Mouse (Mus musculus) adipocyte (in vitro differentiated cells): ENCODE results near the gene Dct.
A peak's percentile ranks its signal among the peaks of the same experiment; 100 is the strongest.

Experiments used
- DNase-seq: peaks from one replicate; pipeline ENCODE4 v3.0.0-alpha.2; 2016; ENCODE audit warnings: low spot score

Dct gene

DNA sequence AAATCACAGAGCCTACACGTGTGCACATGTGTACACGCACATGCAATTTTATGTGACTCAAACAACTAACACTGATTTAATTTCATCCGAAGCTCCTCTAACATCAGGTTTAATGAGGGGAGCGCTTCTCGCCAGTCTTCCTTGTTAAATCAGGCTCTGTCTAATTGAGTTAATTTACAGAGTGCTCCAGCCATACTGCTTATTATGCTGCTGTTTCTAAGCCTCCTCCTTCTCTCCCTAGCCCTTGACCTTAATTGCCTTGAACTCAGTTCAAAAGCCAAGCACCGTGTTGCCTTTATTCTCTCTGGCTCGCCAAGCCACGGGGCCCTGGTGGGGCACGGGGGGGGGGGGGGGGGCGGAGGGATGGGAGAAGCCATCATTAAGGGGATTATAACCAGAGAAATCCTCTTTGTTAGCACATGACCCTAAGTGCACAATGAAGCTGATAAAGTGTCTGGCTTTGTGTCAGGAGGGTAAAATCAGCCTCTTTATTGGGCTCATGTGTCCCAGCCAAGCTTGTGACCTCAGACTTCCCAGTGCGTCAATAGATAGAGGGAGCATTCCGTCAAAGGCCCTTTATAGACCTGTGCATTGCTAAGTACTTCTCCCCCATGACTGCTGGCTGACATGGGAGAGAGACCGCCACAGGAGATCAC lies at the start of gene Dct:
Gene Dct, minus strand, starts transcription at position 270 of the 656 bp plus-strand sequence.
- DNase-seq = no peak

DNA sequence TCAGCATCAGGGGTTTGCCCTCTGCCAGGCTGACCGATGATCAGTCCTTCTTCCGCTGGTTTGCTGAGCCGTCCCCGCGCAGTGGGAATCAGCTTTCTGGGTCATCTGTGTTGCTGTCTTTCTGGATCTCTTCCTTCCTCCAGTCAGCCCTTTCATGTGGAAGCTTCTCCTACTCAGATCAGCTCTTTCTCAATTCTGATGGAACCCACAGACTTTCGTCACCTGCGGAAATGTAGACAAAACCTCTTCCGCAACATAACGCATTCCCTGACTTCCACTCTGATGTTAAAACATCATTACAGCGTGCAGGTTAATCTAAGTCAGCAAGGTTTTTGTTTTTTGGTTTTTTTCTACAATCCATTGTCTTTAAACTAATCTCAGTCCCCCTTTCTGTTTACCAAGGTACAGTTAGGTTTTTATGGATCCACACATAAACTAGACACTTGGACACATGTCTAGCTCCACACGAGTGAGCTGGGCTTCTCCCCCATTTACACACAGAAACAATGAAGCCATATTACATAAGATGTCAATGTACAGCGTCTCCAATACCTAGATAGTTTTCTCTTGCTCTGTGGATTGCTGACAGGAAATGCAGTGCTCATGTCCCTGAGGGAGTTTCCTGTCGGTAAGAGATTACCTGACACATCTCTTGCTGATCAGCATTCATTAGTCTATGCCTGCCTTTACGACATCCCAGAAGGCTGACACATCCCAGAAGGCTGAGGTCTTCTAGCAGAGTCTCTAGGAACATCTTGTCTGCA lies 49.4 kb upstream of the Dct start:
- no peak for DNase-seq

DNA sequence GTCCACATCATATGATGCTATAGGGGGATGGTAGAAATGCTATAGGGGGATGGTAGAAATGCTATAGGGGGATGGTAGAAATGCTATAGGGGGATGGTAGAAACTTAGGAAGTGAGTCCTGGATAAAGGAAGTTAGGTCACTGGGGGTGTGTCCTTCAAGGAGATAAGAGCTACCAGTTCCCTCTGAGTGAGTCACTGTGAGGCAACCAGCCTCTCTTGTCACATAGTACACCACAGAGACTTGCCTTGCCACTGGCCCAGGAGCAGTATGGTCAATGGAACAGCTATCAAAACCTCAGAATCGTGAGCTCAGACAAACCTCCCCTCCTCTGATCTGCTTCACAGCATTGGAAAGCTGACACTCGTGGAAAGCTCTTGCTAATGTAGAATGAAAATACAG lies 46.2 kb upstream of the Dct start:
- DNase-seq = no peak

DNA sequence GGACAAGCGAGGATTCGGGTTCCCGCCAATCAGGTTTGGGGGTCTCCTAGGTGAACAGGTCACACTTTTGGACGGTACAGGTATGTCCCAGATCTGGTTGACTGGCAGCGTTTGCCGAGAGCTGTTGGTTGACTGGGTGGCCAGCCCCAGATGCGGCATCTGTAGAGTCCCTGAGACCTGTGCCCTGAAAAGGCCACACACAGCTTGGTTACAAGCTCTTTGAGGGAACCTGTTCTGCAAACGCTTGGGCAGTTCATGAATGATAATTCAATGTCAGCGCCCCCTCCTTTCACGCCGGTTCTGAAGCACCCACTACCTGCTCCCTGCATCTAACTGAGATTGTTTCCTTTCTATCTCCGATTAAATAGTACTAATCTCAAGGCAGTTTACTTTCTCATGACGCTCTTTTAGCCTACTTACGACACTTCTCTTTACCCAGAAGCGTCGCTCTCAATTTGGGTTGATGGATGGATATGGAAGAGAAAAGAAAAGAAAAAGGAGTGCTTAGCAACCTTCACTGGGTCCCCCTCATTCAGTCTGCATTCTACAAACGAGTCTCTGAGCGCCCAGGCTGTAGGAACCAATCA lies 37.9 kb upstream of the Dct start:
- DNase-seq = peak; percentile 19

DNA sequence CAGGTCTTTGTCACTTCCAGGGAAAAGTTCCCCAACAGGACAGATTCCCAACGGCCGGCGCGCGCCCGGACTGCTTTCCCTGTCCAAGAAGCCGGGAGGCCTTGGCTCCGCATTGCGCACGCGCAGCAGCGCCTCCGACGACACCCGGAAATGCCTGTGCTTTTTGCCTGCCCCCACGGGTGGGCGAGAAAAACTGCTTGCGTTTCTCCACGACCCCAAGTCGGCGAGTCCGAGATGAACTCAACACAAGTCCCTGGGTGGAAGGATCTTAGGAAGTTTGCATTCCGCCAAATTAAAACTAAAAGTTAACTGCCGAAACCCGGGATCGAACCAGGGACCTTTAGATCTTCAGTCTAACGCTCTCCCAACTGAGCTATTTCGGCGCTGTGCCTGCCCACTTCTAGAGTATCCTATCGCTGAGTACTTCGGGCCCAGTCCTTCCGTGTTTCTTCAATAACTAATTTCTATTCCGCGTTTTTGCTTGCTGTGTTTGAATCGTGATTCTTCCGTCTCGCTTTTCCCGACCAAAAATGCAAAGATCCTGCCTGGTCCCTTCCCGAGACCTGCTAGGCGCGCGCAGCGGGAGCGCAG lies 37.3 kb upstream of the Dct start:
- peak; percentile 89 for DNase-seq

DNA sequence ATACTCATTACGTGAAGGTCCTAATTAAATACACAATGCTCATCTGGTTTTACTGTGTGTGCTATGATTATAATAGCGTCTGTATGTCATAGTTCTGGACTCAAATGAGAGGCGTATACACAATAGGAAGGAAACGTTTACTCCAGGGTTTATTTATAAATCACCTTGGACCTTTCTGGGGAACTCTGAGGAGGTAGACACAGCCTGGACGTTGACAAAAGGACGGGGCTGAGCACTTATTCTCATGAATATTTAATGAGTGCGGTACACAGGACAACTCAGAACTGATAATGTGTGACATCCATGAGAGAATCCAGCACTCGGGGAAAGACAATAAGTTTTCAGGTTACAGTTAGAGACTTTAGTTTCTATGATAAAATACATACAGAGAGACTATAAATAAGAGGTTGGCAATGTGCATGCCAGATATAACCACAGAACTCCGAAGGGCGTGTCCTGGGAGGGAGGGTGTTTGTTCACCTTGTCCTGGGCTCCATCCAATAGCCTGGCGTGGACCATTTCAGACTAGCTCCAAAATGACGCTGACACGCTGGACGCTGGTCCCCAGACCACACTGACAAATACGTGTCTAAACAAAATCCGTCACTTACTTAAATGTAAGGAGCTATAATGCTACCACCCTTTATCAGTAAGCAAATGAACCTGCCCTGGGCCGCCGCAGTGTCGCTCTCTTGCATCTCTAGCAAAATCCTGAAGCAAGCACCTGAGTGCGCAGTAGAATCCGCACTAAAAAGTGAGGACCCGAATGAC lies 36.6 kb upstream of the Dct start:
- DNase-seq = no peak

DNA sequence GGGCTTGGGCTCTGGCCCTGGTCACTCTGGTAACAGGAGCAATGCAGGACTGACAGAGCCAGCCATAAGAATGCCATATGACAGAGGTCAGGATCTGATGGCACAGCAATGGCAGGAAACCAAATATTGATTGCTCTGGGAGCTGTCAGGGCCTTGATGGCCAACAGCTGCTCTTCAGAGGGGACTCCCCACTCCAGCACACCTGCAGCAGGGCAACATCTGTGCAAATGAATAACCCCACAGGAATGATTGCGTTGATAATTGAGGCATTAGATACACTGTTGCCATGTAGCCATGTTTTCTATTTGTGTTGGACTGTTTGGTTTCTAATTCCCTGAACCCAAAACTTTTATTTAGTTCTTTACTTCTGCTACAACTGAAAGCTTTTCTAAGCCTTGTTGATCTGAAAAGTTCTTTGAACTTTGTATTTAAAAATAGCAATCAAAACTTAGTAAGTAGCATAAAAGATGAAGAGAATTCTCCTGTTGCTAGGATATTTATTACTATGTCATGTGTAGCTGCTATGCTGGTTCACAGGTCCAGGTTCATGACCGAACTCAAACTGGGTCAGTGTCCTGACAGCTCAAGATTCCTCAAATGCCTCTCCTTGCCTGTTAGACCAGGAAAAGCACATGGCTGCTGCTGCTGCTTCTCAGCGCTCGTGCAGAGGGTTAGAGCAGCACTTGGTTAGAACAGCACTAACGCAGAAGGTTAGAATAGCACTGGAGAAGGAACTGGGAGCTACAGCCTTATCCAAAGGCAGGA lies 34.4 kb upstream of the Dct start:
- DNase-seq = no peak

DNA sequence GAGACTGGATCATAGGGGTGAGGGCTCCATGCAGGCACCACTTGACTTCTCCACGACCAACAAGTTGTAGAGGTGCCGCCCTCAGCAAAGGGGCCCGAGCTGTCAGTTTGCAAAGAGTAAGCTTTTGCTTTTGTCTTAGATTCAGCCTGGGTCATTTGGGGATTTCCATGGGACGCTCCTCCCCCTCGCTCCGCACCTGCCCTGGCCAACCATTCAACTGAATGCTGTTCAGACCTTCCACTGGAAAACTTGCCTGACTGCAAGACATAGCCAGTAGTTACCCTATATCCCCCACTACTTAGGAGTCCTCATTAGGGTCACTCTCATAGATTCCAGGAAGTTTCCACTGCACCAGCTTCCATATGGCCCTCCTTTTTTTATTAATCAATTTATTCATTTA lies 31.8 kb upstream of the Dct start:
- no peak for DNase-seq

DNA sequence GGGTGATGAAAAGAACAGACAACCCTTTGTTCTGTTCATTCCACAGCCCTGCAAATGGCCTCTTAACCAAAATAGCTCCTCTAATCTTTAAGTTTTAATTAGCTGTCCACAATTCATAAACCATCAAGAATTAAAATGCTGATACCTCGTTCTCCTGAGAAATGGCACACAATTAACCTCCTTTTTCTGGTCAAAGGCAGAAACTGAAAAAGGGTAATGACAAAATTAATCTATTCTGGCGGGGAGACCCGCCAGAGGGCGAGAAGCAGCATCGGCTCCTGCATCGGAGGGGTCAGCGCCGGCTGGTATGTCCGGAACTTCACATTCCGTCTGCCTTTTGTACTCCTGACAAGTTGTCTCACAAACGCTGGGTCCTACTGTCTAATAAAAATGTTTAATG lies 28.6 kb upstream of the Dct start:
- DNase-seq = no peak

DNA sequence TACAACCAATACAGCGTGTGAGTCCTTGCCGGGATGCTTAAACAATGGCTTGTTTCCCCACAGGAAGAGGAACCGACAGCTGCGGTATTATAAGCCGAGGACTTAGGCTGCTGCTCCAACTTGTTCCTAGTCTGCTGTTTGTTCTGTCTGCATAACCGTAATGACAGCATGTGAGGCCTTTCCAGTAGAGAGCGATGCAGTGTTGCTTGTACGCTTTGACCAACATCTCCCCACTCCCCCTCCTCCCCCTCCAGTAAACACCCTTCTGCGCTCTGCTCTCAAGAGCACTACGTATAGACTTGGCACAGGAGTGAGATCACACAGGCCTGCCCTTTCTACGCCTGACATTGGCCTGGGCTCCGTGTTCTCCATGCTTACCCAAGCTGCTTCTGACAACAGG lies 18.1 kb upstream of the Dct start:
- no peak for DNase-seq

DNA sequence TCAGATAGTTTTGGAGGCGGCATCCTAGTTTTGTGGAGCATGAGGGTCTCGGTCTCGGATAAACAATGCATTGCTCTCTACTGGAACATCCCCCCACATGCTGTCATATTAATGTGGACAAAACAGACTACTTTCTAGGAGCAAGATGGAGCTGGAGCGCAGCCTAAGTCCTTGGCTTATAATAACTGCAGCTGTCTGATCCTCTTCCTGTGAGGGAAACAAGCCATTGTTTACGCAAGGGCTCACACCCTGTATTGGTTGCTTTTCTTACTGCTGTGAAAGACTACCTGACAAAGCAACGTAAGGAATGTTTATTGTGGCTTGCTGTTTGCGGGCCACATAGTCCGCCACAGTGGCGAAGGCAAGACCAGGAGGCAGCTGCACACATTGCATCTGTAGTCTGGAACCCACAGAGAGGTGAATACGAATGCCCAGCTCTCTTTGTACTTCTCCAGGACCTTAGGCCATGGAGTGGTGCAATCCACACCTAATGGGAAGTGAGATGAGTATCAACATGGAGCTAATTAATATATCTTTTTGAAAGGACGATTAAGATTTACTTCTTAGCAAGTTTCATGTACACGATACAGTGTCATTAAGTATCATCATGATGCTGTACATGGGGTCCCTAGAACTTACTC lies 17.5 kb upstream of the Dct start:
- DNase-seq = no peak

DNA sequence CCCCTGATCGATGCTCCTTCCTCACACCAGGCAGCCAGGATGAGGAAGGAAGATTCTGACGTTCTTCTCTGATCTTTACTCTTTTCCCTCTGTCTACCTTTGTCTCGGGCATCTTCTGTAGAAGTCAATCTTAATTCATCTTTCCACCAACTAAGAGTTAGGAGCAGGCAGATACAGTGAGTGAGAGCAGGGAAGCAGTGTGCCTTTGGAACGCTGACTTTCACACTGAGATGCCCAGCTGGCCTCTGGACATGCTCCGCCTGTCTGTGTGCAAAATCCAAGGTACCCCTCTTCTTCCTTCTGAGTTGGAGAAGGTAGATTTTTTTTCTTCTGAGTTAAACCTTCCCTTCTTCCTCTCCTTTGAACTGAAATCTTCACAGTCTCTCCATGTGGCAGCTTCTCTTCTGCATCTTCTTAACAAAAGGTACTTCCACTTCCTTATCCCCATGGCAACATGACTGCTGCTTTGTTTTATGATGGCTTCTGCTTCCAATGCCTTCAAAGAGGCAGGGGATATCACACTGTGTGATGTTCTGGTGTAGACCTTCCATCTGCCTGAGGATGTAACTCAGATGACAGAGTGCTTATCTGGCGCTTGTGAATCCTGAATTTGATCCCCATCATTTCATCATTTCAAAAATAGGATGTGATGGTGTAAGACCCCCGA lies 9.9 kb upstream of the Dct start:
- no peak for DNase-seq

DNA sequence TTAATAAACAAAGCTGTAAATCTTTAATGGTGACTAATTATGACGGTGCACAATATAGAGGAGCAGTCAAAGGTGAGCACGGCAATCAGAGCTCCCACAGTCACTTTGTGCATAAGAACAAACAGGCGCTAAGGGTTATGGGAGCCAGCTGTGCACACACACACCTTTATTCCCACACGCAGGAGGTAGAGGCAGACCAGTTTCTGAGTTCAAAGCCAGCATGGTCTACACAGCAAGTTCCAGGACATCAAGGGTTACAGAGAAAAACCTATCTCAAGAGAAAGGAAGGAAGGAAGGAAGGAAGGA lies 6.5 kb upstream of the Dct start:
- no peak for DNase-seq

DNA sequence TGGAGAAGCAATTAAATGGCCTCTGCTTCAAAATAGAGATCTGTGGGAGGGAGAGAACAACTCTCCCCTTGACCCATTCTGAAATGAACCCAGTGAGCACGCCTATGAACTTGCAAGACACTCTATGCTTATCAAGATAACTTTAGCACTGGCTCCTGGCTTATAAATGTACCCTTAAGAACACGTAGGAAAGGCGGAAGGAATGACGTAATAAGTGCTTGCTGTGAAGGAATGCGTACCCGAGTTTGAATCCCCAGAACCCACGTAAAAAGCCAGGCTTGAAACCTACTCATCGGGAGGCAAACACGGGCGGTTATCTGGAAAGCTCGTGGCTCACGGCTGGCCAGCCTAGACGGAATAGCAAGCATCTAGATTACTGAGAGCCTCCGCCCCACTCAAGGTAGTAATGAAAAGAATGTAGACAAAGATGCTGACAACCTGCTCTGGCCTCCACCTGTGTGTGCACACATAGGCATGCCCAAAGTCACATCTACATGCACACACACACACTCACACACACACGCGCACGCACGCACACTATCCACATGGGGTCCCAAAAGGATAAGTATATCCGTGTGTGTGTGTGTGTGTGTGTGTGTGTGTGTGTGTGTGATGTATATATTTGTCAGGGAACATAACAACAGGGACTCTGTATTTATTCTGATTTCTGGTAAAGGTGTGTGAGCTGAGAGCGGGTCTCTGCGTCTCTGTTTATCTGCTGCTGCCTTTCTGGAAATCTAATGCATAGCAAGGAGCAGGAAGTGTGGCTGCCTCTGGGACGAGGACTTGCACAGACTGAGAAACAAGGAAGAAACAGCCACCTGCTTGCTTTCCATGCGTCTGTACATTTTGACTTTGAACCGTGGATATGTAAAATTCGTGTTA lies 5.9 kb upstream of the Dct start:
- DNase-seq = no peak

DNA sequence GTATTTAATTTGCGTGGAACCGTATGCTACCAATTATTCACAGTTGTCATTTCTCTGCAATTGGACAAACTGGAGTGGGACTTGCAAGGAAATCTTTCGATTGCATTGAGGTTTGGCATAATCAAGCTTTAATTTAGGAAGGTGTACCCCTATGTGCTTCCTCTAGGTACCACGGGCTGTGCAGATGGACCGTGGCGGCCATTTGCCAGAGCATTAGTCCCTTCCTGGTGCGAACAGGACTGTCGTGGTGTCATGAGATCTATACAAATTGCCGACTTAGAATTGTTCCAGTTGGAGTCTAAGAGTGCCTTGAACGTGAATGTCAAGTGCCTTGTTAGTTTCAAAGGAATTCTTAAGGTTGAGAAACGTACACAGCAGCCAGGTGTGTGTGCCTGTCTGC lies 726 bp upstream of the Dct start:
- no peak for DNase-seq

DNA sequence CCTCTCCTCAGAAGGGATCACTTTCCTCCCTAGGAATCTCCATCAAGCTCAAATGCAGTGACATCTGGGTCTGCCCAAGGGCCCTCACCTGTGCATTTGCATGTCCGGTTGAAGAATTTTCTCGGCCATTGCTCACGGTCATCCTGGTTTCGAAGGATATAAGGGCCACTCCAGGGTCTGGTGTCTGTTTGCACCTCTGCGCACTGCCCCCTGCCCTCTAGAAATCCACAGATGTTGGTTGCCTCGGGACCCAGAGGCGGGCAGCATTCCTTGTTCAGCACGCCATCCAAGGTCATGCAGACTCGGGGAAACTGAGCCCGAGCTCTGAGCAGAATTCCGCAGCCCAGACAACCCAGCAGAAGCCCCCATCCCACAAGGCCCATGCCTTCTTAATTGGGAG lies 648 bp downstream of the Dct start:
- DNase-seq = no peak

DNA sequence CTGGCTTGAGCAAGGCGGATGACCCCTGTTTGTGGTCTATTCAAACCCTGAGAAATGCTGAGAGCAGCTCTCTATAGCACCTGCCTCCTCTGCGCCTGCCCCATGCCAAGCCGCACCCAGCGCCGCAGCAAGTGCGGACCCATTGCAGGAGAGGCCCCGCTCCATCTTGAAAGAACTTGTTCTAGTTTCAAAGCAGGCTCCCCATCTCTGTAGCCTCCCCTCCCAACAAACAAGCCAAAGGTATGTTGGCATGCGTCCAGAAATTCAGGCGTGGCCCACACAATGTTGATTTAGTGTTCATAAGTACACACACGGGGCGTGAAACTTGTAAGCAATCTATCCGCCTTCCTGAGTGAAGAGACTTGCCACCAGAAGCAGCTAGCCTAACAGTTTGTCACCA lies 1.1 kb downstream of the Dct start:
- no peak for DNase-seq

DNA sequence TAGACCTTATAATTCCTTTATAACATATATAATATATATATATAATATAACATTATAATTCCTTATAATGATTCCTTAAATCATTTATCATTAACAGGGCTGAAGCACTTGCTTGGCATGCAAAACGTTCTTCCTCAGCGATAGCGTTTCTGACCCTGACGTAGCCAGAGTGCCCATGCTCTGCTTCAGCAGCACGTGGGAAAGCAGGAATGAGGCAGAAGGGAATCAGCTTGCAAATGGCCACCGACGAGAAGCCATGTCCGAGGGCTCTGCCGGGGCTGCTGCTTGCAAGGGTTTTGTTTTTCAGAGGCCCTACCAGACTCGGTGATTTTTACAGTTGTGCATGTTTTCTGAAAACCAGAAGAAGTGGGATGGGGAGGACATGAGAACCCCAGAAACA lies 1.6 kb downstream of the Dct start:
- no peak for DNase-seq

DNA sequence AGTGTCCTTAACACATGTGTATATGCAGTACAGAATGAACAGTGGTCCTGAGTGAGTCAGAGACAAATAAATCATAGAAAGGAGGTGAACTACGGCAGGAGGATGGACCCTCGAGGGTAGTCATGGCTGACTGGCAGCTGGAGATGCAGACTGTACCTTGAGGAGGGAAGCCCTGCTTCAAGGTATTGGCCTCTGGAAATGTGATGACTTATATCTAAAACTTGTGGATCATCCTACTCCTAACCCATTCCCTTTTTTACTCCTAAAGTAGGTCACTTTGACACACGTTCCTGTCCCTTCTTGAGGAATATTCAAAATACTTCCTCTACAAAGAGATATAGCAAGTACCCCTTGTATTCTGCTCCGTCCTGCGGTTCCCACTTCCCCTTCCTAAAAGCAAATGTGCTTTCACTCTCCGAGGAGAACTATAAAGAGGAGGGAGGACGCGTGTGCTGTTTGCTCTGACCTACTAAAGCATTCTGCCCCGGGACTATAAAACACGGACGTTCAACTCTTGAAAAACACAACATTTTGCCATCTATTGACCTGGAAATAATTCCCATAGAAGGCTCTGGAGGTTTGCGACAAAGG lies 2.3 kb downstream of the Dct start:
- DNase-seq = no peak
